Mouse (Mus musculus): ENCODE data around the gene Dhx40. TPM values are rescaled to one million over a fixed set of nuclear protein-coding genes. Genes with fewer than 3 reads are reported as not detected.

The Dhx40 gene
- polyA plus RNA-seq, 1 experiment from 2014 or later, result 38.3 TPM

- H3K4me1 ChIP-seq, result peaks cover 26% of the 10 kb centered on the region
- no peaks in the 10 kb centered on the region for H3K27me3 ChIP-seq
- WGBS, result 95% methylated on average over 1 of the region's 1 CpGs
- ATAC-seq, result no peak
- no peaks in the 10 kb centered on the region for H3K36me3 ChIP-seq (ENCODE audit: poor library complexity, severe bottlenecking)
- no peaks in the 10 kb centered on the region for H3K9me3 ChIP-seq (replicated peaks)
- H3K4me3 ChIP-seq, result no peak overlapping the region
- no peak overlapping the region for H3K9ac ChIP-seq
- H3K27ac ChIP-seq, result no peak overlapping the region
- no peak overlapping the region for H3K4me2 ChIP-seq
Observed at GRCm38 (mm10) chr11:86759226-86759625, 48.3 kb downstream of the Dhx40 start.

- peak overlapping the region; percentile 97 for H3K4me3 ChIP-seq
- peaks cover 31% of the 10 kb centered on the region for H3K4me1 ChIP-seq
- WGBS, result 29% methylated on average over 6 of the region's 6 CpGs
- ATAC-seq, result no peak
- peak overlapping the region; percentile 82 for H3K4me2 ChIP-seq
- peak overlapping the region; percentile 98 for H3K27ac ChIP-seq
- H3K36me3 ChIP-seq (ENCODE audit: poor library complexity, severe bottlenecking), result peaks cover under 1% of the 10 kb centered on the region; the same call in 1 of the 2 replicates
- peak overlapping the region; percentile 90 for H3K9ac ChIP-seq
- H3K27me3 ChIP-seq, result no peaks in the 10 kb centered on the region
- H3K9me3 ChIP-seq (replicated peaks), result no peaks in the 10 kb centered on the region
Observed at GRCm38 (mm10) chr11:86758559-86758958, 49.0 kb downstream of the Dhx40 start.

DNA sequence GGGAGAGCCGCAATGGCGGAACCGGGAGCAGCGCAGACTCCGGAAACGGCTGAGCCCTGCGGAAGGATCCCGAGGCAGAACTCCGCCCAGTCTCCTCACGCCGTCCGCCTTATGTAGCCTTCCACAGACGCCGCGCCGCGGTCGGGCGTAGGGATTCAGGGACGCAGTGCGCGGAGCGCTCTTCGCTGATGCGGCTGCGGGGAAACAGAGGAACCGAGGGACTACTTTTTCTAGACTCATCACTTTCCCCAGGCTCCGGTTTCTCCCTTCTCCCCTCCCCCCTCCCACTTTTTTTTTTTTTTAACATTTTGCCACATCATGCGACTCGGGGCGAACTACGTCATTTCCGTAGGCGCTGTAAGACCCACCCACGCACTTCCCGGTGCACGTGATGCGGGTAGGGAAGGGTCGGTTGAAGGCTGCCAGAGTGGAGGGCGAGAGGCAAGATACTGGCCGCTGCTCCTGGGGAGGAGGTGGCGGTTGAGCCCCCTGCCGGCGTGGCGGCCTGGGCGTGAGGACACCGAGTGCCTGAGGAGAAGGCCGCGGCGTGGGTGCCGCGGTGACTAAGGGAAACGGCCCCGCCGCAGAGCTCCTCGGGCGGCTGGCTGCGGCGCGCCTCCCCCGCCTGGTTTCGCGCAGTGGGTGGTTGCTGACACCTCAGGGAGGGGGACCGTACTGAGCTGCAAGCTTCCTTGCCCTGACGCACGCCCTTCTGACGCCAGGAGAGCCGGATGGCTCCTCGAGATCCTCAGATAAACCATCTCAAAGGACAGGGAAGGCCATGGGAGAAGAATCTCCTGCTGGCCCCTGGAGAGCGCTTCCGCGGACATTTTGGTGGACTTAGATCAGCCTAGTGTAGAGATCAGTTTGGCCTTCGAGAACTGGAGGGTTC lies 49.8 kb downstream of the Dhx40 start, which contains the start of gene Cltc:
TSS of gene Cltc (minus strand) at position 86 of the 892 bp plus-strand sequence.
- H3K27me3 ChIP-seq, result no peaks in the 10 kb centered on the region
- peak; percentile 98 for ATAC-seq
- H3K4me3 ChIP-seq, result peak within 1 kb of the TSS; percentile 97
- H3K36me3 ChIP-seq (ENCODE audit: poor library complexity, severe bottlenecking), result peaks cover 4% of the 10 kb centered on the region; the same call in 1 of the 2 replicates
- H3K9ac ChIP-seq, result peak within 1 kb of the TSS; percentile 94
- under 1% methylated on average over 45 of the region's 73 CpGs for WGBS
- peak within 1 kb of the TSS; percentile 82 for H3K4me2 ChIP-seq
- peak within 1 kb of the TSS; percentile 98 for H3K27ac ChIP-seq
- no peaks in the 10 kb centered on the region for H3K9me3 ChIP-seq (replicated peaks)
- H3K4me1 ChIP-seq, result peaks cover 35% of the 10 kb centered on the region

GRCm38 (mm10) chr11:86757142-86757479 lies 50.4 kb downstream of the Dhx40 start:
- Histone ChIP-seq H3K9ac (peak overlapping the region; percentile 94), H3K4me1 (peaks cover 35% of the 10 kb centered on the region), H3K4me2 (peak overlapping the region; percentile 82), H3K27ac (peak overlapping the region; percentile 98), H3K9me3 (replicated peaks) (no peaks in the 10 kb centered on the region), H3K36me3 (ENCODE audit: poor library complexity, severe bottlenecking) (peaks cover 4% of the 10 kb centered on the region; the same call in 1 of the 2 replicates), H3K4me3 (peak overlapping the region; percentile 97), H3K27me3 (no peaks in the 10 kb centered on the region)
- no peak for ATAC-seq
- 0% methylated on average over 17 of the region's 18 CpGs for WGBS

DNA sequence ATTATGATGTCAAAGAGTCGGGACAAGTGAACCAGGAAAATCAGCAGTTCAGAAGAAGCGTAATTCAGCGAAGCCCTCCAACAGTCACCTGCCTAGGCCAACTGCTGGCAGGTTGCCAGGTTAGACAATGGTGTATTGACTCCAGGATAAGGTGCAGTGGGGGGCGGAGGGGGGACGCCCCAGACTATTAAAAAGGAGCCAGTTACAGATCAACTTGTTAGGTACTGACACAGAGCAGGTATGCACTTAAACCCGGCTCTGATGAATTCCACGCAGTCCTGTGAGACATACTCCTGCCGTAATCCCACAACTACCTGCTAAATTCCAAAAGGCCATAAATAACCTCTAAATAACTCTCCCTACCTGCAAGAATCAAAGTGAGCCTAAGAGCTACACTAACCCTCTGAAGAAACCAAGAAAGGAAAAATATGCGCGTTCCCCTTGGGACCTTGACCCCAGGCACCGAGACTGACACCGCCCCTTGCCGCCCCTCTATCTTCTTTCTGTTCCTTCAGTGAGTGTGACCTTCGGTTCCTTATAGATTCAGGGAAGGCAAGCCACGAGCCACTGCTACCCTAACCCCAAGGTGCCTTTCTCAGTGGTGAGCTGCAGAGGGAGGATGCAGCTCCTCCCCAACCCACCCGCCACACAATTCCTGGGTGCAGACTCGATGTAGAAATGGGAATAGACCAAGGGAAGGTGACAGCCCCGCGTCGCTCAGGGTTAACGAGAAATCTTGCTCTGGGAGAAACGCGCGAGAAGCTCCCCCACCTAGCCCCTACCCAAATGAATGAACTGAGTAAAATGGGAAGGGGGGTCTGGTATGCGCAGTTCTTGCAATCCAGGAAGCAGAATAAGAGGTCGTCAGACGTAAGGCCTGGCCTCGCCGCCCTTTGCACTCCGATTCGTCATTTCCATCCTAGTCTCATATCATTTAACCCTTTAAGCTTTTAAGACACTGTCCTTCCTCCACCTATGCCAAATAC lies 51.1 kb downstream of the Dhx40 start:
- no peaks in the 10 kb centered on the region for H3K9me3 ChIP-seq (replicated peaks)

GRCm38 (mm10) chr11:86752404-86752803 lies 55.1 kb downstream of the Dhx40 start:
- no peak for ATAC-seq
- Histone ChIP-seq H3K9me3 (replicated peaks) (no peaks in the 10 kb centered on the region), H3K4me2 (no peak overlapping the region), H3K27ac (no peak overlapping the region), H3K9ac (no peak overlapping the region), H3K27me3 (no peaks in the 10 kb centered on the region), H3K36me3 (ENCODE audit: poor library complexity, severe bottlenecking) (peaks cover 4% of the 10 kb centered on the region; the same call in 1 of the 2 replicates), H3K4me3 (no peak overlapping the region), H3K4me1 (peaks cover 39% of the 10 kb centered on the region)

More for the DNA sequence above, 51.1 kb downstream of the Dhx40 start:
- Histone ChIP-seq H3K27ac (peak overlapping the region; percentile 98), H3K4me3 (peak overlapping the region; percentile 97), H3K9ac (peak overlapping the region; percentile 94), H3K27me3 (no peaks in the 10 kb centered on the region), H3K36me3 (ENCODE audit: poor library complexity, severe bottlenecking) (peaks cover 4% of the 10 kb centered on the region; the same call in 1 of the 2 replicates), H3K4me2 (peak overlapping the region; percentile 82), H3K4me1 (peaks cover 35% of the 10 kb centered on the region)
- 3% methylated on average over 31 of the region's 31 CpGs for WGBS
- ATAC-seq, result peak; percentile 13

- Histone ChIP-seq H3K36me3 (ENCODE audit: poor library complexity, severe bottlenecking) (peaks cover 4% of the 10 kb centered on the region; the same call in 1 of the 2 replicates), H3K4me3 (no peak overlapping the region), H3K27ac (no peak overlapping the region), H3K9ac (no peak overlapping the region), H3K4me1 (peaks cover 34% of the 10 kb centered on the region), H3K4me2 (no peak overlapping the region), H3K9me3 (replicated peaks) (no peaks in the 10 kb centered on the region), H3K27me3 (no peaks in the 10 kb centered on the region)
- ATAC-seq, result no peak
- WGBS, result 96% methylated on average over 1 of the region's 1 CpGs
Observed at GRCm38 (mm10) chr11:86751010-86751409, 56.5 kb downstream of the Dhx40 start.

GRCm38 (mm10) chr11:86749776-86750423 lies 57.6 kb downstream of the Dhx40 start:
- peaks cover 25% of the 10 kb centered on the region for H3K4me1 ChIP-seq
- 37% methylated on average over 3 of the region's 3 CpGs for WGBS
- no peak overlapping the region for H3K4me3 ChIP-seq
- peaks cover 4% of the 10 kb centered on the region; the same call in 1 of the 2 replicates for H3K36me3 ChIP-seq (ENCODE audit: poor library complexity, severe bottlenecking)
- no peak overlapping the region for H3K4me2 ChIP-seq
- no peaks in the 10 kb centered on the region for H3K27me3 ChIP-seq
- H3K9ac ChIP-seq, result no peak overlapping the region
- no peak overlapping the region for H3K27ac ChIP-seq
- no peak for ATAC-seq
- no peaks in the 10 kb centered on the region for H3K9me3 ChIP-seq (replicated peaks)

DNA sequence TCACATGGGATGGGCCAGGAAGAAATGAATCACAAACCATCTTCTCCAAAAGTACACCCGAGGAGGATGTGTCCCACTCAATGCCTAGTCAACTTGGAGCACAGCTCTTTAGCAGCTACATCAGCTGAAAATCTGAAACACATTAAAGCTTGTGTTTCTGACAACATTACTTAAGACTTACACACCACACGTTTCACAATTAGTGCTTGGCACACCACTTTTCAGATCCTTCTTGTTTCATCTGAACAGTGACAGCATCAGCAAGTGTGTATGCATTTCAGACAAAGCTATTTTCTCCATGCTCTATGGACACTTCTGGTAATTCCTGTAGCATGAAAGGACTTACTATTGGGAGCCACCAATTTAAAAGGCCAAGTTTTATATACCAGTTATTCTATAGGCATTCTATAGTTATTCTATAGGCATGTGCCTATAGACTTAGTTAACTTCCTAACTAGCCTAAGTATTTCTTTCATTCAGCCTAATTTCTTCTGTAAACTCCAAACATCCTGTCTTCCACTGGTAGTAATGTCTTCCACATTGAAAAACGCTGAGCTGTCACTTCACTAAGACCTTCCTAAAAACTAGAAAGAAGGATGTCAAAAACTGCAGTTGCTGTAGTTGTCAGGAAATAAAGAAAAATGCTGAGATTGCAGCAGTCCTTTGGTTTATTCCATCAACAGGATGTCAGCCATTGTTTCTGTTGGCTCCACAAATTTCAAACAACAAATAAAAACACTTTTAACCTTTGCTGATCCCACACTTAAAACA lies 61.7 kb downstream of the Dhx40 start:
- Histone ChIP-seq H3K27me3 (no peaks in the 10 kb centered on the region), H3K4me2 (no peak overlapping the region), H3K4me1 (peaks cover 14% of the 10 kb centered on the region), H3K36me3 (ENCODE audit: poor library complexity, severe bottlenecking) (no peaks in the 10 kb centered on the region), H3K4me3 (no peak overlapping the region), H3K27ac (no peak overlapping the region), H3K9ac (no peak overlapping the region), H3K9me3 (replicated peaks) (no peaks in the 10 kb centered on the region)
- WGBS, result 74% methylated on average over 3 of the region's 3 CpGs
- no peak for ATAC-seq

DNA sequence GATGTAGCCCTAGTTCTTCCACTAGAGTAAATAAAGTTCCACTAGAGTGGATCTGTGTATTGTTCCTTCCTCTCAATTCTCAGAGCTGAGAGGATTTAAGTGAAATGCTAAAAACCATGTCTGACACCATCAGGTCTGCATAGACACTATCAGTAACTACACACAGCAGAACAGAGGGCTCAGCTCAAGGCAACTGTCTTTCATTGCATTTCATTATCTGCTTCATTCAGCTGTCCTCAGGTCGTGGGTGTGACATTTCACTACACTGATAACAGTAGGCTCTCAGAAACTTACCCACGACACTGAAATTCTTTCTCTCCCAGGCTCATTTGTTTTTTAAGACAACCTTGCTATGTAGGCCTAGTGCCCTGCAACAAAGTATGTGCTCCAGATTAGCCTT lies 64.9 kb downstream of the Dhx40 start:
- no peak for ATAC-seq
- 65% methylated on average over 2 of the region's 2 CpGs for WGBS

DNA sequence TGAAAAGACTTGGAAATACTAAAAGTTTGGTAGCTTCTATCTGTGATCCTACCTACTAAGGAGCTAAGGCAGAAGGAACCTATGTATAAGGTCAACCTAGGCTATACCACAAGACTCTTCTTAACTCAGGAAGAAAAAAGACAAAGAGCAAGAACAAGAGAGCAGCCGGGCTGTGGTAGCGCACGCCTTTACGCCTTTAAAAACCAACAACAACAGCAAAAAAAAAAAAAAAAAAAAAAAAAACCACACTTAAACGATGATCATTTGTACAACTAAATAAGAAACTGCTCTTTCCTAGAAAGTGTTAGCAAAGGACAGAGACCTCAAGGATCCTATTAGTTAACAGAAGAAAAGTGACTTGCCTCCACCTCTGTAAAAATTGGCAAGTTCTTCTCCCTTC lies 66.0 kb downstream of the Dhx40 start:
- H3K9ac ChIP-seq, result no peak overlapping the region
- WGBS, result 97% methylated on average over 5 of the region's 5 CpGs
- no peak overlapping the region for H3K4me2 ChIP-seq
- ATAC-seq, result no peak
- no peaks in the 10 kb centered on the region for H3K27me3 ChIP-seq
- H3K4me3 ChIP-seq, result no peak overlapping the region
- H3K27ac ChIP-seq, result no peak overlapping the region
- no peaks in the 10 kb centered on the region; the same call in 1 of the 2 replicates for H3K36me3 ChIP-seq (ENCODE audit: poor library complexity, severe bottlenecking)
- H3K4me1 ChIP-seq, result peaks cover 3% of the 10 kb centered on the region; the same call in 1 of the 2 replicates
- no peaks in the 10 kb centered on the region for H3K9me3 ChIP-seq (replicated peaks)

More for the DNA sequence above, 64.9 kb downstream of the Dhx40 start:
- no peak overlapping the region for H3K4me3 ChIP-seq
- no peak overlapping the region for H3K4me2 ChIP-seq
- H3K27ac ChIP-seq, result no peak overlapping the region
- H3K4me1 ChIP-seq, result peaks cover 3% of the 10 kb centered on the region; the same call in 1 of the 2 replicates
- no peaks in the 10 kb centered on the region for H3K9me3 ChIP-seq (replicated peaks)
- no peak overlapping the region for H3K9ac ChIP-seq
- no peaks in the 10 kb centered on the region for H3K27me3 ChIP-seq
- H3K36me3 ChIP-seq (ENCODE audit: poor library complexity, severe bottlenecking), result no peaks in the 10 kb centered on the region
